25 mouse cellular contexts compared by ENCODE assay signal in genomic region chr12:97978668-97979067, GRCm38 (mm10).
DNase-seq lines count a peak whose midpoint lies in the region; ATAC-seq and TF ChIP-seq lines count a peak whose summit lies in the region.
"Had no signal": no experiment of that assay in that cellular context is flagged by ENCODE, and none has a peak within 500 bp of the region (broad histone marks: within the 10 kb centered on the region; RNA-seq: fewer than 3 reads in every experiment).

No protein-coding gene starts in this region.

- TF ChIP-seq CTCF in hindbrain, postnatal 0 days (IDR thresholded peaks at IDR 0.05; ENCODE audit: low read depth): no peak

- no peak overlapping the region for H3K4me3 ChIP-seq in hindbrain, postnatal 0 days (ENCODE audit: low read length)
- no peak overlapping the region for H3K4me3 ChIP-seq in hindbrain, embryonic 13.5 days
- no peak overlapping the region for H3K4me3 ChIP-seq in forebrain, embryonic 10.5 days
- no peak overlapping the region for H3K4me3 ChIP-seq in forebrain, embryonic 13.5 days
- H3K4me3 ChIP-seq: embryonic facial prominence, embryonic 12.5 days; heart, embryonic 12.5 days; layer of hippocampus, adult 2 months; stomach, embryonic 15.5 days had no signal

- no peaks in the 10 kb centered on the region for H3K27me3 ChIP-seq in hindbrain, postnatal 0 days (ENCODE audit: insufficient read depth, low read length)
- no peaks in the 10 kb centered on the region for H3K27me3 ChIP-seq in hindbrain, embryonic 13.5 days
- no peaks in the 10 kb centered on the region for H3K27me3 ChIP-seq in forebrain, embryonic 10.5 days (ENCODE audit: poor library complexity, severe bottlenecking)
- H3K27me3 ChIP-seq in forebrain, embryonic 13.5 days: no peaks in the 10 kb centered on the region
- H3K27me3 ChIP-seq: embryonic facial prominence, embryonic 12.5 days; heart, embryonic 12.5 days; stomach, embryonic 15.5 days had no signal

- no peak for DNase-seq in hindbrain, postnatal 0 days (ENCODE audit: low spot score)
- no peak for DNase-seq in forebrain, embryonic 10.5 days (ENCODE audit: extremely low spot score, low spot score)
- DNase-seq in kidney, postnatal 4 days: no peak
- no peak for DNase-seq in adrenal gland, postnatal 4 days (ENCODE audit: low spot score in 2 of 2)
- DNase-seq: adrenal gland, postnatal 25 days; B cell, adult 2 months; cerebellum, adult 8-10 months; embryo, embryonic 11 days; gastrocnemius, postnatal 10 days; heart, adult 18-20 months; heart, postnatal 4 days; kidney, postnatal 14 days; liver; lung, adult 2 months; lung, postnatal 10 days; right cerebral cortex, postnatal 25 days had no signal

- no peaks in the 10 kb centered on the region for H3K9me3 ChIP-seq in hindbrain, postnatal 0 days (ENCODE audit: low read length)
- H3K9me3 ChIP-seq in hindbrain, embryonic 13.5 days: no peaks in the 10 kb centered on the region
- H3K9me3 ChIP-seq in forebrain, embryonic 10.5 days: no peaks in the 10 kb centered on the region; the same call in 1 of the 2 replicates
- H3K9me3 ChIP-seq in forebrain, embryonic 13.5 days (replicated peaks): no peaks in the 10 kb centered on the region
- H3K9me3 ChIP-seq: embryonic facial prominence, embryonic 12.5 days; heart, embryonic 12.5 days; stomach, embryonic 15.5 days had no signal

- no peak overlapping the region for H3K4me2 ChIP-seq in hindbrain, postnatal 0 days (ENCODE audit: low read depth, low read length)
- no peak overlapping the region for H3K4me2 ChIP-seq in hindbrain, embryonic 13.5 days
- H3K4me2 ChIP-seq in forebrain, embryonic 13.5 days: no peak overlapping the region
- H3K4me2 ChIP-seq: embryonic facial prominence, embryonic 12.5 days; heart, embryonic 12.5 days; stomach, embryonic 15.5 days had no signal

- no peaks in the 10 kb centered on the region for H3K36me3 ChIP-seq in hindbrain, postnatal 0 days (ENCODE audit: insufficient read depth, low read length)
- no peaks in the 10 kb centered on the region for H3K36me3 ChIP-seq in hindbrain, embryonic 13.5 days
- H3K36me3 ChIP-seq in forebrain, embryonic 10.5 days (replicated peaks): no peaks in the 10 kb centered on the region
- no peaks in the 10 kb centered on the region for H3K36me3 ChIP-seq in forebrain, embryonic 13.5 days (ENCODE audit: poor library complexity, severe bottlenecking)
- H3K36me3 ChIP-seq: embryonic facial prominence, embryonic 12.5 days; heart, embryonic 12.5 days; stomach, embryonic 15.5 days had no signal

- H3K9ac ChIP-seq in hindbrain, postnatal 0 days (replicated peaks; ENCODE audit: low read length): no peak overlapping the region
- no peak overlapping the region for H3K9ac ChIP-seq in hindbrain, embryonic 13.5 days
- H3K9ac ChIP-seq in forebrain, embryonic 13.5 days: no peak overlapping the region
- H3K9ac ChIP-seq: embryonic facial prominence, embryonic 12.5 days; heart, embryonic 12.5 days; liver, embryonic 14.5 days; stomach, embryonic 15.5 days had no signal

- 0 out of 2 replicates have a peak, but pooled peaks have one; percentile 4 for ATAC-seq in hindbrain, postnatal 0 days
- no peak for ATAC-seq in hindbrain, embryonic 13.5 days (ENCODE audit: low FRiP score)
- ATAC-seq in forebrain, embryonic 13.5 days: peak; percentile 61
- ATAC-seq: intestine, postnatal 0 days had no signal

- no peak overlapping the region for H3K27ac ChIP-seq in hindbrain, postnatal 0 days
- H3K27ac ChIP-seq in hindbrain, embryonic 13.5 days: no peak overlapping the region
- H3K27ac ChIP-seq in forebrain, embryonic 10.5 days: 0 out of 2 replicates have a peak overlapping the region, but pooled peaks have one; percentile 44
- peak overlapping the region; percentile 10; the same call in 1 of the 2 replicates for H3K27ac ChIP-seq in forebrain, embryonic 13.5 days
- H3K27ac ChIP-seq: embryonic facial prominence, embryonic 12.5 days; layer of hippocampus, adult 2 months; liver, embryonic 14.5 days; macrophage; stomach, embryonic 15.5 days had no signal

- WGBS in hindbrain, postnatal 0 days: 55% methylated on average over 3 of the region's 3 CpGs
- 71% methylated on average over 3 of the region's 3 CpGs for WGBS in hindbrain, embryonic 13.5 days
- WGBS in forebrain, embryonic 10.5 days: 82% methylated on average over 3 of the region's 3 CpGs
- WGBS in forebrain, embryonic 13.5 days: 54% methylated on average over 3 of the region's 3 CpGs

- H3K4me1 ChIP-seq in hindbrain, postnatal 0 days (ENCODE audit: insufficient read depth, low read length): peaks cover 5% of the 10 kb centered on the region; the same call in 1 of the 2 replicates
- peaks cover 11% of the 10 kb centered on the region; the same call in 1 of the 2 replicates for H3K4me1 ChIP-seq in hindbrain, embryonic 13.5 days (replicated peaks)
- H3K4me1 ChIP-seq in forebrain, embryonic 10.5 days: peaks cover 19% of the 10 kb centered on the region
- peaks cover 16% of the 10 kb centered on the region for H3K4me1 ChIP-seq in forebrain, embryonic 13.5 days
- H3K4me1 ChIP-seq: embryonic facial prominence, embryonic 12.5 days; heart, embryonic 12.5 days; stomach, embryonic 15.5 days had no signal

Comparison
In these comparisons a context has a peak if more than half of its experiments do, and no peak if none do; other contexts are left out.
1. H3K27ac ChIP-seq: peak in forebrain, embryonic 10.5 days (single experiment) and forebrain, embryonic 13.5 days (single experiment); none in hindbrain, postnatal 0 days (single experiment) and hindbrain, embryonic 13.5 days (single experiment).